Mouse (Mus musculus) layer of hippocampus, adult 9-10 months (tissue): ENCODE data around the gene Mesp1.
"Not testable (repeated sequence)": the region's sequence is repeated elsewhere in the genome, so short reads cannot be mapped to it uniquely, and the experiment has no call there.

Experiments
- DNase-seq: peaks from one replicate; pipeline ENCODE4 v3.0.0; 2022; ENCODE audit warnings: low spot score

The Mesp1 gene

GRCm38 (mm10) chr7:79789812-79790211 is 3.8 kb downstream of the Mesp1 start:
- not testable (repeated sequence) for DNase-seq

- DNase-seq: peak; percentile 60
Measured at GRCm38 (mm10) chr7:79786295-79786694, 7.3 kb downstream of the Mesp1 start.

GRCm38 (mm10) chr7:79782516-79782855 is 11.1 kb downstream of the Mesp1 start:
- no peak for DNase-seq

- DNase-seq: no peak
Measured at GRCm38 (mm10) chr7:79781826-79782515, 11.6 kb downstream of the Mesp1 start.

- peak; percentile 56 for DNase-seq
Measured at GRCm38 (mm10) chr7:79780647-79781626, 12.7 kb downstream of the Mesp1 start.

GRCm38 (mm10) chr7:79771561-79772512 is 21.8 kb downstream of the Mesp1 start:
- no peak for DNase-seq

- DNase-seq: no peak
Measured at GRCm38 (mm10) chr7:79769664-79770063, 23.9 kb downstream of the Mesp1 start.

GRCm38 (mm10) chr7:79765991-79766390 is 27.6 kb downstream of the Mesp1 start:
- no peak for DNase-seq

GRCm38 (mm10) chr7:79762106-79762505 is 31.5 kb downstream of the Mesp1 start:
- no peak for DNase-seq

GRCm38 (mm10) chr7:79761124-79761876 is 32.3 kb downstream of the Mesp1 start:
- no peak for DNase-seq

GRCm38 (mm10) chr7:79759766-79760165 is 33.8 kb downstream of the Mesp1 start:
- DNase-seq: no peak

- no peak for DNase-seq
Measured at GRCm38 (mm10) chr7:79758176-79758575, 35.4 kb downstream of the Mesp1 start.

- no peak for DNase-seq
Measured at GRCm38 (mm10) chr7:79756334-79756733, 37.3 kb downstream of the Mesp1 start.

- DNase-seq: no peak
Measured at GRCm38 (mm10) chr7:79749511-79749910, 44.1 kb downstream of the Mesp1 start.

GRCm38 (mm10) chr7:79747659-79748058 is 45.9 kb downstream of the Mesp1 start:
- DNase-seq: no peak

GRCm38 (mm10) chr7:79744585-79744984 is 49.0 kb downstream of the Mesp1 start:
- DNase-seq: no peak

GRCm38 (mm10) chr7:79744051-79744450 is 49.5 kb downstream of the Mesp1 start:
- DNase-seq: no peak

GRCm38 (mm10) chr7:79742659-79743536 is 50.7 kb downstream of the Mesp1 start, which contains the start of the genes Pex11a and Wdr93:
TSS of gene Pex11a (minus strand) at chr7:79743131.
TSS of gene Wdr93 (plus strand) at chr7:79743163.
- peak; percentile 60 for DNase-seq

- no peak for DNase-seq
Measured at GRCm38 (mm10) chr7:79742277-79742658, 51.3 kb downstream of the Mesp1 start.
